In genomic region chr1:40277944-40278343, GRCm38 (mm10) we compare ENCODE assay signal across 27 mouse cellular contexts. TPM values are rescaled to one million over a fixed set of nuclear protein-coding genes. Genes with fewer than 3 reads are reported as not detected.
"Had no signal": no experiment of that assay in that cellular context is flagged by ENCODE, and none has a peak within 500 bp of the region (broad histone marks: within the 10 kb centered on the region; RNA-seq: fewer than 3 reads in every experiment).

No protein-coding gene starts in this region.

- H3K4me1 ChIP-seq: forebrain, embryonic 10.5 days; forebrain, embryonic 12.5 days; forebrain, embryonic 13.5 days; forebrain, embryonic 15.5 days had no signal

- H3K9ac ChIP-seq: embryonic facial prominence, embryonic 12.5 days; embryonic facial prominence, embryonic 13.5 days; embryonic facial prominence, embryonic 15.5 days; forebrain, embryonic 12.5 days; forebrain, embryonic 13.5 days; forebrain, embryonic 15.5 days; forebrain, postnatal 0 days had no signal

- H3K4me3 ChIP-seq: embryonic facial prominence, embryonic 10.5 days; embryonic facial prominence, embryonic 12.5 days; embryonic facial prominence, embryonic 13.5 days; embryonic facial prominence, embryonic 15.5 days; erythroblast, embryonic 14.5 days; forebrain, embryonic 10.5 days; forebrain, embryonic 12.5 days; forebrain, embryonic 13.5 days; forebrain, embryonic 15.5 days; gastrocnemius, adult 2 months; heart, adult 2 months had no signal

- H3K27me3 ChIP-seq: embryonic facial prominence, embryonic 12.5 days; embryonic facial prominence, embryonic 13.5 days; embryonic facial prominence, embryonic 15.5 days; forebrain, embryonic 12.5 days; forebrain, embryonic 13.5 days; forebrain, embryonic 15.5 days had no signal

- H3K36me3 ChIP-seq: embryonic facial prominence, embryonic 10.5 days; embryonic facial prominence, embryonic 12.5 days; embryonic facial prominence, embryonic 13.5 days; embryonic facial prominence, embryonic 15.5 days; forebrain, embryonic 10.5 days; forebrain, embryonic 12.5 days; forebrain, embryonic 15.5 days had no signal

- H3K9me3 ChIP-seq: embryonic facial prominence, embryonic 10.5 days; embryonic facial prominence, embryonic 12.5 days; embryonic facial prominence, embryonic 13.5 days; embryonic facial prominence, embryonic 15.5 days; forebrain, embryonic 10.5 days; forebrain, embryonic 12.5 days; forebrain, embryonic 13.5 days; forebrain, embryonic 15.5 days had no signal

- ATAC-seq: forebrain, embryonic 13.5 days; forebrain, embryonic 14.5 days; forebrain, embryonic 15.5 days; forebrain, embryonic 16.5 days; forebrain, postnatal 0 days had no signal

- DNase-seq: cerebellum, adult 8-10 months; cerebellum, adult 9-10 months; cerebellum, adult 9-11 months; cerebellum, postnatal 10 days; cerebellum, postnatal 14 days; cerebellum, postnatal 25 days; cerebellum, postnatal 36 days; embryo, embryonic 11 days; forebrain, postnatal 0 days; gastrocnemius, adult 2 months; gastrocnemius, postnatal 10 days; gastrocnemius, postnatal 14 days; gastrocnemius, postnatal 25 days; gastrocnemius, postnatal 36 days; heart, adult 18-20 months; heart, adult 2 months had no signal

- H3K4me2 ChIP-seq: embryonic facial prominence, embryonic 12.5 days; embryonic facial prominence, embryonic 13.5 days; embryonic facial prominence, embryonic 15.5 days; forebrain, embryonic 12.5 days; forebrain, embryonic 13.5 days; forebrain, embryonic 15.5 days had no signal

- H3K27ac ChIP-seq: embryonic facial prominence, embryonic 10.5 days; embryonic facial prominence, embryonic 12.5 days; forebrain, embryonic 10.5 days; forebrain, embryonic 12.5 days; forebrain, embryonic 13.5 days; forebrain, embryonic 15.5 days; gastrocnemius, adult 2 months; heart, adult 2 months had no signal

RNA-seq across cellular contexts. Expression of gene Il1rl2, which starts 46.5 kb away (rescaled TPM):
- polyA plus RNA-seq: erythroblast, embryonic 14.5 days had no signal
